Mouse (Mus musculus) limb, embryonic 11.5 days (tissue): ENCODE data around the gene Actb. TPM values are rescaled to one million over a fixed set of nuclear protein-coding genes. Genes with fewer than 3 reads are reported as not detected.

ENCODE experiments used
- polyA plus RNA-seq: library from polyadenylated mRNA; unstranded; fragments of >200 nt; fragmentation: Nextera tagmentation; extraction: Ambion mirVana; gene quantifications from 2 replicates; pipeline ENCODE4 v1.2.1, GENCODE M21; 2014

The Actb gene
- polyA plus RNA-seq, 1 experiment from 2014 or later, result 16,911 TPM

Other genes starting within 250 kb of the Actb start
- gene Slc29a4, start 214.2 kb downstream of the Actb start, polyA plus RNA-seq, result 12.9 and 13.0 TPM in 2 replicates
- 42.2 and 43.3 TPM in 2 replicates for gene Tnrc18, start 89.1 kb downstream of the Actb start, polyA plus RNA-seq
- gene Fbxl18, start 11.3 kb downstream of the Actb start, polyA plus RNA-seq, result 10.2 and 11.1 TPM in 2 replicates
- gene Fscn1, start 53.6 kb upstream of the Actb start, polyA plus RNA-seq, result 678 and 708 TPM in 2 replicates
- 36.6 and 37.7 TPM in 2 replicates for gene Rnf216, start 206.2 kb upstream of the Actb start, polyA plus RNA-seq
- not detected in 2 replicates for gene Olfr718-ps1, start 240.8 kb upstream of the Actb start, polyA plus RNA-seq